Mouse (Mus musculus) brain, embryonic 14.5 days (tissue): ENCODE data around the gene Baz2b.

Source experiments
- CTCF ChIP-seq: fragments of 200-500 bp; IDR thresholded peaks from 2 replicates; pipeline ENCODE4 v1.5.1; 2012; ENCODE audit warnings: inconsistent platforms, mild to moderate bottlenecking, moderate library complexity, borderline replicate concordance; ENCODE audit not compliant: insufficient read depth, insufficient read length; ENCODE audit errors: extremely low read depth
- POLR2A ChIP-seq: fragments of 200-500 bp; IDR thresholded peaks from 2 replicates; pipeline ENCODE4 v1.6.1; 2012; ENCODE audit warnings: mild to moderate bottlenecking, inconsistent platforms, borderline replicate concordance; ENCODE audit not compliant: poor library complexity, insufficient read depth, insufficient read length, severe bottlenecking; ENCODE audit errors: extremely low read depth

DNA sequence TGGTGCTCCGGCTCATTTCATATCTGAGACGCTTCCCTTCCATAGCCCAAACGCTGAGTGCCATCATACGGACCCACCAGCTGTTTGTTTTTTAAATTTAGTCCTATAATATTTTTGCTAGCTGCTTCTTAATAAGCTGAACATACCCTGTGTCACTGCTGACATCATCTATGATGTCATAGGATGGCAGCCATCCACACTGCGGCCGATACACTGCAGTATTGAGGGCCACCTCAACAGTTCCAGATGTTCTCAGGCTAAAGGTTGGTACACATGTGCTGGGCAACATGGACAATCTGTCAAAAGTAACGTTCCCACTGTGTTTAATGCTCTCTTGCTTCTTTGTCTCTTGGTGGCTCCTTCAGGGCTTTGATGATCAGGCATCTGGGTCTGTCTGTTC, 185.9 kb downstream of the Baz2b start:
- no peak for TF ChIP-seq CTCF
- no peak for TF ChIP-seq POLR2A
